Mouse (Mus musculus) neutrophil, adult 5-6 weeks (primary cell): ENCODE measurements around the gene 3110040N11Rik. TPM values are rescaled to one million over a fixed set of nuclear protein-coding genes. Genes with fewer than 3 reads are reported as not detected.

Source experiments
- ATAC-seq: fragments of 151-379, 151-347 bp; 2 replicates; pipeline ENCODE4 v1.8.0; 2017; ENCODE audit warnings: mild to moderate bottlenecking, moderate TSS enrichment; ENCODE audit not compliant: insufficient number of reproducible peaks, poor library complexity, low FRiP score, severe bottlenecking; ENCODE audit errors: extremely low read depth
- total RNA-seq: library from RNA; stranded (forward); fragments of 200-1000 nt; gene quantifications from 2 replicates; pipeline ENCODE4 v1.2.3, GENCODE M21; 2017

The 3110040N11Rik gene
- total RNA-seq, 1 experiment from 2014 or later, result 42.7 TPM

DNA sequence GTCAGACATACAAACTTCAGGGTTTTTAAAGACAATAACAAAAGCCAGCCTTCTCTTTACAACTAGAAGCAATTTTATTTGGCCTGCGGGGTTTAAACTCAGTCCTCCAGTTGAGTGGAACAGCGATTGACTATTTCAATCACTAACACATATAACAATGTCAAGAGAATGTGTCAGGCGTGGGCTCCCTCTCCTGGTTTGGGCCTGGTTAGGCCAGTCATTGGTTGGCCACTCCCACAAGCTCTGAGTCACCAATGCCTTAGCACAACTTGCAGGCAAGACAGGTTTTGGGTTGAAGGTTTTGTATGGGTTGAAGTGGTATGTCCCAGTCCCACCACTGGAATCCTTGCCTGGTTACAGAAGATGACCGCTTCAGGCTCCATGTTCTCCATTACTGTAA lies 45.1 kb downstream of the 3110040N11Rik start:
- ATAC-seq, result no peak

DNA sequence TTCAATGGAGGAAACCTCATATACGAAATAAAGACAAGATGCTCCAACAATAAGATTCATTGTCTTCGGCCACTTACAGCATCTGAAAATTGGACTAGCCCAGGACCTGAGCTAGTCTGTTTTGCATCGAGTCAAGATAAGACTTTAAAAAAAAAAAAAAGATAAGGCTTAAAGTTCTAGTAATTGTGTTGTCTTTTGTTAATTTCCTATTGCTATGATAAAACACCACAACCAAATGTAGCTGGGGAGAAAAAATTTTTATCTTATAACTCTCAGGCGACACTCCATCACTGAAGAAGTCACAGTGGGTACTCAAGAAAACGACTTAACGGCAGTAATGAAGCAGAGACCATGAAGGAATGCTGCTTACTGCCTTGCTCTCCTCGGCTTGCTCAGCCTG lies 49.3 kb downstream of the 3110040N11Rik start:
- no peak for ATAC-seq

DNA sequence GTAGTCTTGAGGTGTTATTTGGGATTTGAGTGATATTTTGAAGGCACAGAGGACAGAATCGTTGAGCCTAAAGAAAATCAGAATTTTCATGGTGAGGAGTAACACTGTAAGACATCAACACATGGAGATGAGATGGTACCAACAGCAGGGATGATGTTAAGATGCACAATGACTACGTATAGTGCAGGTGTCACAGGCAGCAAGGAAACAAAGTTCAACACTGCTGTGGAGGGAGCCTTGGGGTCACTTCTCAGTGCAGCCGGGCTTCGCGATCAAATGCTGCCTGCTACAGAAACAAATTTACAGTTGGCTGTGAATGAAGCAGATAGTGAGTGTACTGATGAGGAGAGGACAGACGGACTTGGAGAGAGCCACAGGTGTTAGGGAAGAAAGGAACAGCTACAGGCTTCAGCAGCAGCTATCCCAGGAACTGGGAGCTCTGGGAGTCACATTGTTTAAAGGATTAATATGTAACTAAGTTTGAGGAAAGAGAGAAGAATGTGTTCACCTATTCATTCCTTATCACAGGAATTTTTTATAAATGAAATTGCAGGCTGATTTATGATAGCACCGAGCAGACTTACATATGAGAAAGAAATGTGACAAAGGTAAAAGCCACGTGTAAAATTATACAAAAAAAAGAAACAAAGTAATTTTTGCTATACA lies 50.4 kb downstream of the 3110040N11Rik start:
- ATAC-seq, result no peak

DNA sequence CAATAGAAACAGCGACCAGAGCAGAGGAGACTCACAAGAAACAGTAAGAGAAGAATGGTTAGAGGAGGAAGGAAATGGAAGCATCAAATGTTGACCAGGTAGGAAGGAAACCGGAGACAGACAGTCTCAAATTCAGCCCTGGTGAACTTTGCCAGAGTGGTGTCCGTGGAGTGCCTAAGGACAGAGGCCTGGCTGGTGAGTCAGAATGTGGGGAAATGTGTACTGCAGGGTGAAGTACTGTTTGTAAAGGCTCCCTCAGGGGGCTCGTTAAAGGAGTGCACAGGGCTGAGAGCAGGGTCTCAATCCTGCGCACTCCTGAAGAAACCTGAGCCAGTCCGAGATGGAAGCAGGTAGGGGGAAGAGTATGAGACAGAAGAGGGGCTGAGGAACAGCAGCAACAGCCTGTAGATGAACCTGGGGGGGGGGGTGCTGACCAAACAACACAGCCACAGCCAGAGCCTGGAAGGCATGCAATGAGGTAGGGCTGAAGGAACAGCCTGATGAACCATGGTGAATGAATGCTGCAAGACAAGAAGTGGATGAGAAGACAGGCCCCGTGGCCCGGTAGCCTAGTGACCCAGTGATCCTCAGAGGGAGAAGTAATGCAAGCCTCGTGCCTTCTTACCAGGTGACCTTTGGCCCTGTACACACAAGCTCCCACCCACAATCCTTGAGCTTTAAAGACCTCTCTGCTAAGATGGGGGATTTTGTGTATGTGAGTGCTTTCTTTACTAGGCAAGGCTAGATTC lies 53.8 kb downstream of the 3110040N11Rik start:
- no peak for ATAC-seq

DNA sequence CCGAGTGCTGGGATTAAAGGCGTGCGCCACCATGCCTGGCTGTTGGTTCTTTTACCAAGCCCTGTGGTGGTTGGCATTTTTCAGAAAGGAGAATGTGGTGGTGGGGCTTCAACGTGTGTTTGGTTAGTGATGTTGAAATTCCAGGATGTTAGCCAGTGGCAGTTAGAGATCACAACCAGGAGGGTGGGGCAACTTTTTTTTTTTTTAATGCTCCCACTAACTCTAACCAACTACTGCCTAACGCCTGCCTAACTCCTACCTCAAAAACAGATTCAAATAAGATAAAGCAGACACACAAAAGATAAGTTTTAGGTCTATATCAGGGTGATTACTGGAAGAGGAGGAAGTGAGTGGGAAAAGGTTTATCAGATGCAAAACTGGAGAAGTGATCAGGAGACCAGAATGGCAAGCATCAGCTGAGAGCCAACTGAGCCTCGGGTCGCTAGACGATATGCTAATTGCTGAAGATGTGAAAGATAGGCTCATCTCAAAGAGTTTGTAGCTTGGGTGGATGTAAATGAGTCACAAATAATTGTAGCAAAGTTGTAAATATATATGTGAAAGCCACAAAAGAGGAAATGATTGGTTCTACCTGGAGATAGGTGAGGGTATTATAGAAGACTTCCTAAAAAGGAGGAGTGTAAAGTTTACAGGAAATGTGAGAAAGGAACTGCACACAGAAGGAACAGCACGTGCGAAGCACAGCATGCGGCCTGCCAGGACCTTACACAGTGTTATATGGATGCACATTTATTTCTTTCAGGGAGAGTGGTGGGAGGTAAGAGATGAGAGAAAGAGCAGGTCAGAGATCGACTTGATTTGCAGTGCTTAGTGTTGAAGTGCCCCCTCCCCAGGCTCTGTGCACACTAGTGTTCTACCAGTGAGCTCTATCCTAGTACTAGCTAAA lies 56.8 kb downstream of the 3110040N11Rik start:
- ATAC-seq, result no peak

Other genes with a start within 250 kb of the 3110040N11Rik start
- 0.25 and 0.35 TPM in 2 replicates for gene Fsd2, start 222.5 kb downstream of the 3110040N11Rik start, total RNA-seq
- 36.2 and 44.9 TPM in 2 replicates for gene Whamm, start 218.2 kb downstream of the 3110040N11Rik start, total RNA-seq
- not detected in 2 replicates for gene Homer2, start 82.0 kb downstream of the 3110040N11Rik start, total RNA-seq
- 106 and 121 TPM in 2 replicates for gene Ramac, start 26.6 kb downstream of the 3110040N11Rik start, total RNA-seq
- gene Btbd1, start 40.0 kb upstream of the 3110040N11Rik start, total RNA-seq, result 115 and 116 TPM in 2 replicates
- not detected in 2 replicates for gene Gm10160, start 66.3 kb upstream of the 3110040N11Rik start, total RNA-seq
- 147 and 181 TPM in 2 replicates for gene Tm6sf1, start 69.5 kb upstream of the 3110040N11Rik start, total RNA-seq
- 2.8 and 4.0 TPM in 2 replicates for gene Hdgfl3, start 145.0 kb upstream of the 3110040N11Rik start, total RNA-seq
- not detected in 2 replicates for gene Bnc1, start 202.8 kb upstream of the 3110040N11Rik start, total RNA-seq